Mouse (Mus musculus) megakaryocyte-erythroid progenitor cell, adult 5-6 weeks (primary cell): ENCODE measurements at regions not wholly inside any gene's neighbourhood (a gene's known extent, or its start where the extent isn't known, plus 50 kb on each side); places are given as distances from the start of the nearest gene placed in this dataset.
A peak's percentile ranks its signal among the peaks of the same experiment; 100 is the strongest.

Source experiments
- ATAC-seq: replicated peaks from 2 replicates; pipeline ENCODE4 v1.8.0; 2016; ENCODE audit warnings: mild to moderate bottlenecking, inconsistent platforms; ENCODE audit not compliant: severe bottlenecking, poor library complexity, low FRiP score, low TSS enrichment

DNA sequence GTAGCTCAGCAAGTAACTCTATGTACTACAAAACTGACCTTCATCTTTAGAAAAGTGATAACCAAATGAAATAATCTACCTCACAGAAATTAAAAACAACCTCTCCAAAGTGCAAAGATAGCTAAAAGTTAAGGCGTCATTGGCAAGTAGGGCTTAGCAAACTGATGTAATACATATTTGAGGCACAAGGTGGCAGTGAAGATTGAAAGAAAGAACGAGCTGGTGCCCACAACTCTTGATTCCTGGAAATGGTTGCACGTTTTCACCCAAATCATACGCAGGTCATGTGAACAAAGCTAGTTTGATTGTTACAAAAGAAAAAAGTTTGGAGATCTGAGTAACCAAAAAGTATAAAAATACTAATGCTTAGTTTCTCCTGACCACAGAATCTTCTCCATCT lies 69.7 kb upstream of the Ak4 start:
- ATAC-seq: peak; percentile 83

DNA sequence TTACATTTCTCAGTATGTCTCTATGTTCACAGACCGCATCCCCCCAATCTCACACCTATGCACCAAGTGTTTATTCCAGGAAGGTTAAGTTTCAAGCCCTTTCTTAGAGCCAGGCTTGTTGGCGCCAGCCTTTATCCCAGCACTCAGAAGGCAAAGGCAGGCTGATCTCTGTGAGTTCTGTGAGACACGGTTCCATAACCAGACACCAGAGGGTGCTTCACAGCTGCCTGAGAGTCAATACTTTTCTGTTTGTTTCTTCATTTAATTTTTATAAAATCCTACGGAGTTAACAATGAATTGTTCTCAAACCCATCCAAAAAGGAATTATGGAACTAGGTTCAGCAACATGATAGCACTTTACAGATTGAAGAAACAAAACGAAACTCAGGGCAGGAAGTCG lies 71.8 kb upstream of the Ak4 start:
- no peak for ATAC-seq

DNA sequence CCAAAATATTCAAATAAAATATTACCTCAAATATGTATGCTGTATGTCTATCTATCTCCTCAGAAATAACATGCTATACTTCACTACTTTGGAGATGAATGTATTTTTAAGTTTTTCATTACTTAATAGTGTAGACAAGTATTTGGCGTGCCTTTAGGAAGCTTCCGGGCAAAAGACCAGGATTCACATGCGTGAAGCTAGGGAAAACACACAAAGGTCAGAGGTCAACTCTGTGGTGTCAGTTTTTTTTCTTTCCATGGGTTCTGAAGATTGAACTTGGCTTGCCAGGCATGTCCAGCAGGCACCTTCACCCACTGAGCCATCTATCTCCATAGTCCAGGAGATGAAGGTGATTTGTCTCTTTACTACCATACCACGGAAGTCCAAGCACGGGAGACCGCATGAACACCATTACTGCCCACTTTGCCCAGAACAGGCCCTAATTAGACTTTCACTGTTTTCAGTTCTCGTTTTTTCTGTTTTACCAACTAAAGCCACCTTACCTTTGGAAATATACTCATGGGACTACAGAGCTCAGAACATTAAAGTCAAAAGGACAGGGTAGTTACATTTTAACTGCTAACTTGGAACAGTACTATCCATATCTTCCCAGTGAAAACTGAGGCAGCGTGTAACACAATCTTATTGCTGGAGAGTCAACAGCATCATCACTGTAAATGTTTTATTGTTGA lies 76.9 kb upstream of the Ak4 start:
- ATAC-seq: no peak

DNA sequence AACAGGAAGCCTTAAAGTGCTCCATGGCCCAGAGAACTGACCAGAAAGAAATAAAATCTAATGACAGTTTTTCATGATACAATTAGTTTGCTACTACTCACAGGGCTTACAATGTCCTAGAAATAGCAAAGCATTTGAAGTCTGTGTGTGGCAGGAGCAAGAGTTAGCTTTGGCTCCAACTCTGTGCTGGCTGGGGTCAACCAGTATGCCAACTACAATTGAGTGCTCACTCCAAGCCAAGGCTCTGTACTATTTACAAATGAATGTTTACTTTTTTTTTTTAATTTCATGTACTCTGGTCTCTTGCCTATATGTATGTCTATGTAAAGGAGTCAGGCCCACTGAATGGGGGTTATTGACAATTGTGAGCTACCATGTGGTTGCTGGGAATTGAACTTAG lies 75.7 kb upstream of the Jak1 start:
- no peak for ATAC-seq

DNA sequence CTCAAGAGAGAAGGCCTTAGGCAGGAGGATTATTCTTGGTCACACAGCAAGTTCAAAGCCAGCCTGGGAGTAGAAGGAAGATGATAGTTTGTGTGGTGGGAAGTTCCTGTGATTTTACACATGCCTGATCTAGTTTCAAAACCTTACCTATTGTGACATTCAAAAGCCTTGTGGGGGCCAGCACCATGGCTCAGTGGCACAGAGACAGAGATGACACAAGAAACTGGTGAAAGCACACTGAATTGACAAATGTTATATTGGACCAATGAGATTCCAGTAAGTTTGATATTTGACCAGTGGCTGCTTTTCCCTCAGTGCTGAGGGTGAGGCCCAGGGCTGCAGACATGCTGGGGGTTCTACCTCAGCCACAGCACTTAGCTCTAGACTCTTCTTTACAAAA lies 73.1 kb upstream of the Jak1 start:
- ATAC-seq: no peak

DNA sequence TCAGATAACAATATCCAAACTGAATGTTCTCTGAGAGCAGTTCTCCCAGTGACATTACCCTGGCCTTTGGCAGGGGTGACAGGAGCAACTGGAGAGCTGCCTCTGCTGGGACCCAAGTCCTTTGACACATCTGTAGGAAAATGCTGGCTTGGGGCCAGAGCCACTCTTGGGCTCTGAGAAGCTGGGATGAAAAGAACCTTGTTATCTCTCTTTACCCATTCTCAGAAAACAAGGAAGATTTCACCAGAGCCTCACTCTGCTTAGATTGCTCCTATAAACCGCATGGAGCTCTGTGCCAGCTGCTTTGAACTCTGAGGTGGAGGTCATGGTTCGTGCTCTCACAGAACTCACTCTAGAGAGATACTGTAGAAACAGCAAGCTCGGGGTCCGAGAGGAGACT lies 71.7 kb upstream of the Jak1 start:
- no peak for ATAC-seq

DNA sequence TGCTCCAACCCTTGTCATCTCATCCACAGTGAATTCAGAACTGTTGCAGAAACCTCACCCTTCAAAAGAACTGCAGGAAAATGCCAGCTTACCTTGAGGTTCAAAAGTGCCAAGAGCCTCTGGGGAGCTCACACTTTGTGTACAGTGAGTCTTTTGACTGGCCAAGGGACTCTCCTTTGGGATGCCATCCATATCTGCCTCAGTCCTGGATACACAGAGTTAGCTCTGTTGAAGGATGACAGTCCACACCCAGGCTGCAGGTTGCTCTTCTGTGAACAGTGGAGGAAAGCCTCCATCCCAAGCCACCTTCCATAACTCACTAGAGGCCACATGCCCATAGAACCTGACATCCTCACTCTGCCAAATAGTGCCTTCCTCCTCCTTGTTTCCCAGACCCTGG lies 71.3 kb upstream of the Jak1 start:
- ATAC-seq: no peak

DNA sequence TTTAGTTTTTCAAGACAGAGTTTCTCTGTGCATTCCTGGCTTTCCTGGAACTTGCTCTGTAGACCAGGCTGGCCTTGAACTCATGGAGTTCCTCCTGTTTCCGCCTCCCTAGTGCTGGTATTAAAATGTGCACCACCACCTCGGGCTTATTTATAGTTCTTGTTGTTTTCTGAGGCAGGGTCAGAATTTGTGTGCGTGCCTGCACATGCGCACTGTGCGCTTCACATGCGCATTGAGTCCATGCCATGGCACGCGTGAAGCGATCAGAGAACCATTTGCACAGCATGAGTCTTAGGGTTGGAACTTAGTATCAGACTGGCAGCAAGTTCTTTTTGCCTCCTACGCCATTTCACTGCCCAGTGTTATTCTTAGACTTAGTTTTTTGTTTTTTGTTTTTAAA lies 68.8 kb upstream of the Jak1 start:
- ATAC-seq: no peak

DNA sequence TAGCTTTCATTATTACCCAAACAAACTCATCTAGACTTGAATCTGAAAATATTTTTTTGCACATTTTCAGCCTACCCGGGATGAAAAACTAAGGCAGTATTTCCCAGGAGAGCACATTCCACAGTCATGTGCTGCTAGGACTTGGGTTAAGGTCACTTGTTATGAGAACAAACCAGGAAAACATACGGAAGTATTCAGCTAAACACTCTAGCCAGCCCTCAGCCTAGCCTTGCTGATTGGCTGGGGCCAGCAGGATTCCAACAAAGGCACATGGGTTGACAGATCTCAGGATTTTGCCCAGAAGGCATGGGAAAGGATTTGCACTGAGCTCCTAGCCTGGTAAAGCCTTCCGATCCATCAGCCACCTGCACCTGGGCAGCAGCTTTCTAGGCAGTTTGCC lies 68.0 kb upstream of the Jak1 start:
- no peak for ATAC-seq

DNA sequence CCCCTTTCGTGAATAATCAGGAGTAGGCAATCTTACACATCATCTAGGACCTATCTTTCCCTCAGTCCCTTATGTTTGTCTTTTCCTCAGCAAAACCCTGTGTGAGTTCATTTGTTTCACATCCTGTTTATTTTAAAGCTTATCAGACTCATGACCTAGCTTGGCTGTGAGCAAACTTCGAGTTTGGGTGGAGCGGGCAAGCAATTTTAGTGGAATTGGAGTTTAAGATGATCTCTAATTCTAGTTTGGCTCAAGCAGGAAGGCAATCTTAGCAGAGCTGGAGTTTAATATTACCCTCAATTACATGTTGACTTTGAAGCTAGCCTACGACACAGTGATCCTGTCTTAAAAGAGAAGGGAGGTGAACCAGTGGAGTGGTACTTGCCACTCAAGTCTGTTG lies 66.1 kb upstream of the Jak1 start:
- no peak for ATAC-seq

DNA sequence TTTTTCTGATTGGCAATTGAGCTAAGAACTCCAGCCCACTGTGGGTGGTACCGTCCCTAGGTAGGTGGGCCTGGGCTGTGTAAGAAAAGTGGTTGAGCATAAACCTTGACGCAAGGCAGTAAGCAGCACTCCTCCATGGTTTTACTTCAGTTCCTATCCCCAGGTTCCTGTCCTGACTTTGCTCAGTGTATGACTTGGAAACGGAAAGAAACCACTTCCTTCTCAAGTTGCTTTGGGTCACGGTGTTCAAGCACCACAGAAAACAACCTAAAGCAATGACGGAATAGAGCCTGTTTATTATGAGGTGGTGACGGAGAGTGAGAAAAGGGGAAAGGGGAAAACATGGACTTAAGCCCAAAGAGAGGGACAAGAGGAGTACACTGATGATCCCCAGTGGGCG lies 64.0 kb upstream of the Jak1 start:
- ATAC-seq: no peak

DNA sequence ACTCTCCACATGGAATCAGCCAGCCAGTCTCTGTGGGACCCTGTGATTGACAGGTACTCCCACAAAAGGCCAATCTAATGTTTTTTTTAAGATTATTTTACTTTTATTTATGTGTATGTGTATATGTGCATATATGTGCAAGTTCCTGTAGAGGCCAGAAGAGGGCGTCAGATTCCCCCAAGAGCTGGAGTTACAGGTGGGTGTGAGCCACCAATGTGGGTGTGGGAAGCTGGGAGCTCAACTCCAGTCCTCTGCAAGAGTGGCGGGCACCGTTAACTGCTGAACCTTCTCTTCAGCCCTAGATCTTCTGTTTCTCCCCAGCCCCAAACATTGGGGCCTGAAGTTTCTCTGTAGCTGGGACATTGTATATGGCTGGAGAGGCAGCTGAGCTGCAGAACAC lies 61.0 kb upstream of the Jak1 start:
- no peak for ATAC-seq

DNA sequence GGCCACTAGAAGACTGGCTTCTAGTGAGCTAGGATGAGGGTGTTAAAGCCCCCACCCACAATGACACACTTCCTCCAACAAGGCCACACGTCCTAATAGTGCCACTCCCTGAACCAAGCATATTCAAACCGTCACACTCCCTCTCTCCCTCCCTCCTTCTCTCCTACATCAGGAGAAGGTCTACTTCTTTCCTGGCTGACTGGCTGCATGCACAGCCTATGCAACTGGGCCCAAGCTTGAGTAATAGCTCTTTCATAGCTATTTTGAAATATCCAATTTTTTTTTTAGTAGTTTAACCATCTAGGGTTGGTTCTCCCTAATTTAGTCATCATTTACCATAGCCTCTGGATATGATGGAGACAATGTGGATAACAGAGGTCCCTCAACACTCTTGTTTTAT lies 56.6 kb upstream of the Jak1 start:
- no peak for ATAC-seq

DNA sequence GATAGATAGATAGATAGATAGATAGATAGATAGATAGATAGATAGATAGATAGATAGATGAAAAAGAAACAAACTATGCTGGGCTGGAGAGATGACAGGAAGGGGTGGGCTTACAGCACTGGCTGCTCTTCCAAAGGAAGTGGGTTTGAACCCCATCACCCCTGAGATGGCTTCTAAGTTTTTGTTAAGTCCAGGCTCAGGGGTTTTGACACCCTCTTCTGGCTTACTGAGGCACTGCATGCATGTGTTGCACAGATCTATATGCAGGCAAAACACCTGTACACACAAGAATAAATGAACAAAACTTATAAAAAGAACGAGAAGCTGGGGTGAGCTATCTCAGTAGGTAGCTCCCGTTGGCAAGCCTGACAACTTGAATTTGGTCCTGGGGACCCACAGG lies 55.5 kb upstream of the Jak1 start:
- peak; percentile 77; the same call in 1 of the 2 replicates for ATAC-seq

DNA sequence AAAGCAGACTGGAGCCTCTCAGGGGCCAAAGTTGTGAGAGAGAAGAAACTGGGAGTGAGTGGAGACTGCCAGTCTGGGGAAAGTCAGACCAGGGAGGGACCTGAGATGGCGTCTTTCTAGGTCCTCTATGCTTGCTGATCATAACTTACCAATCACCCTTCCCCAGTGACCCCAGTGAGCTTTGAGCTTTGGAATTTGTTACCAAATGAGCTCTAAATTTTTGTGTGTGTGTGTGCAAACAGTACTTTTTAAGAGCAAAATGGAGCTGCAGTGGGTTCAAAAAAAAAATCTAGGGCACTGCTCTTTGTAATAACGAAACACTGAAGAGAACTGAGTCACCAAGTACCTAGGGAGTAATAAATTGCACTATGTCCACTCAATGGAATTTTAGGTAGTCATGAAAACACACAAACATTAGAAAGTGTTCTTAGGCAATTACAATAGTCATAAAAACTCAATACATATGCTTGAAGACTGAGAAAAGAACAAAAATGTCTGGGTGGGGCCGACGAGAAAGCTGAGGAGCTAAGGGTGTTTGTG lies 54.7 kb upstream of the Jak1 start:
- no peak for ATAC-seq

DNA sequence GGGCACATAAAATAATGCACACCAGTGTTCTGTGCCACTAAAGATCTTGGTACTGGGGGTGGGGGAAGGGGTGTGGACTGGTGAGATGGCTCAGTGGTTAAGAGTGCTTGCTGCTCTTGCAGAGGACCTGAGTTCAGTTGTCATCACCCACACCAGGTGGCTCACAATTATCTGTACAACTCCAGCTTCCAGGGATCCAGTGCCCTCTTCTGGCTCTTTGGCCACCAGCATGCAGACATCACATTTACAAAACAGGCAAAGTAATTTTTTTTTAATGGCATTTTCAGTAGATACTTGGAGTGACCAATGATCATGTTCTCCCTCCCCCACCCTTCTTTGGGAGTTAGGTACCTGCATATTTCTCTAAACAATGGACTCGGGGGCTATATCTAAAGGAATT lies 53.8 kb upstream of the Jak1 start:
- no peak for ATAC-seq

DNA sequence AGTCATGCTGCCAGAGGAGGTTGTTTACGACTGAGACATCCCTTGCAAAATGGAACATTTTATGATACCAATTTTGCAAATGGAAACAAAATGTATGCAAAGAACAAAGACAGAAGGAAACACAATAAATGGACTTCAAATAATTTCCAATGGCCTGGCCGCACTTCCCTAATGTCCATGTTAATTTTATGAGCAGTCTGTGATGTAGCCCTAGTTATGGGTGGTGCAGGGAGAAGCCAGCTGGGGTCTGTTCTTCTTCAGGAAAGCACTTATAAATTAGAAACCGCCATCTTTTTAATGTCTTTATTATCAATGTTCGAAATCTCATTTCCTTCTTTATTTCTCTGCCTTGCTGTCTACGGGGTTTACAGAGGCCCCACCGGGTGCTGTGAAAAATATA lies 51.0 kb upstream of the Jak1 start:
- ATAC-seq: no peak
